Mouse (Mus musculus): ENCODE results near the gene Fndc8.

The Fndc8 gene

GRCm38 (mm10) chr11:82891936-82892335 is at the start of gene Fndc8:
Gene Fndc8, plus strand, starts transcription at chr11:82892124.
- no peak for DNase-seq

GRCm38 (mm10) chr11:82844771-82845414 is 47.0 kb upstream of the Fndc8 start:
- no peak for DNase-seq

- DNase-seq: peak; percentile 9 to 19
Measured at GRCm38 (mm10) chr11:82845415-82846078, 46.4 kb upstream of the Fndc8 start.

GRCm38 (mm10) chr11:82846079-82846436 is 45.9 kb upstream of the Fndc8 start:
- DNase-seq: no peak

- no peak for DNase-seq
Measured at GRCm38 (mm10) chr11:82846938-82847337, 45.0 kb upstream of the Fndc8 start.

- no peak for DNase-seq
Measured at GRCm38 (mm10) chr11:82847571-82848000, 44.3 kb upstream of the Fndc8 start.

GRCm38 (mm10) chr11:82850259-82850658 is 41.7 kb upstream of the Fndc8 start:
- no peak for DNase-seq

- no peak for DNase-seq
Measured at GRCm38 (mm10) chr11:82852115-82852514, 39.8 kb upstream of the Fndc8 start.

- DNase-seq: no peak
Measured at GRCm38 (mm10) chr11:82852540-82852939, 39.4 kb upstream of the Fndc8 start.

- DNase-seq: no peak
Measured at GRCm38 (mm10) chr11:82852958-82853357, 39.0 kb upstream of the Fndc8 start.

- no peak for DNase-seq
Measured at GRCm38 (mm10) chr11:82854111-82854510, 37.8 kb upstream of the Fndc8 start.

GRCm38 (mm10) chr11:82855327-82855973 is 36.5 kb upstream of the Fndc8 start:
- DNase-seq: no peak

- no peak for DNase-seq
Measured at GRCm38 (mm10) chr11:82856032-82856431, 35.9 kb upstream of the Fndc8 start.

GRCm38 (mm10) chr11:82857307-82857848 is 34.5 kb upstream of the Fndc8 start:
- no peak for DNase-seq

GRCm38 (mm10) chr11:82860759-82861158 is 31.2 kb upstream of the Fndc8 start:
- no peak for DNase-seq

GRCm38 (mm10) chr11:82861558-82861957 is 30.4 kb upstream of the Fndc8 start:
- DNase-seq: no peak

GRCm38 (mm10) chr11:82862638-82863037 is 29.3 kb upstream of the Fndc8 start:
- DNase-seq: no peak

GRCm38 (mm10) chr11:82863059-82863458 is 28.9 kb upstream of the Fndc8 start:
- DNase-seq: no peak

GRCm38 (mm10) chr11:82863488-82863931 is 28.4 kb upstream of the Fndc8 start:
- no peak for DNase-seq

- no peak for DNase-seq
Measured at GRCm38 (mm10) chr11:82865957-82866356, 26.0 kb upstream of the Fndc8 start.

- no peak for DNase-seq
Measured at GRCm38 (mm10) chr11:82866850-82867564, 24.9 kb upstream of the Fndc8 start.

- no peak for DNase-seq
Measured at GRCm38 (mm10) chr11:82867956-82868355, 24.0 kb upstream of the Fndc8 start.
